Mouse (Mus musculus): Measurements from ENCODE around the gene Polr2g. TPM values are rescaled to one million over a fixed set of nuclear protein-coding genes. Genes with fewer than 3 reads are reported as not detected.

Gene Polr2g
- polyA plus RNA-seq, 1 experiment from 2014 or later: 189 TPM

GRCm38 (mm10) chr19:8756635-8757387, 41.6 kb downstream of the Polr2g start, which contains the start of gene Nxf1:
Gene Nxf1, plus strand, starts transcription at chr19:8757073.
- Histone ChIP-seq H3K27ac (ENCODE audit: low read depth, low read length) (peak within 1 kb of the TSS; percentile 82), H3K4me1 (ENCODE audit: control insufficient read depth, insufficient read depth, low read length) (peaks cover 8% of the 10 kb centered on the region; the same call in 1 of the 2 replicates), H3K27me3 (replicated peaks; ENCODE audit: control insufficient read depth, insufficient read depth, low read length) (no peaks in the 10 kb centered on the region), H3K9ac (ENCODE audit: low read length) (peak within 1 kb of the TSS; percentile 94), H3K4me3 (ENCODE audit: low read depth, low read length) (peak within 1 kb of the TSS; percentile 97), H3K36me3 (ENCODE audit: control insufficient read depth, insufficient read depth, low read length) (peaks cover 35% of the 10 kb centered on the region), H3K4me2 (ENCODE audit: low read length) (peak within 1 kb of the TSS; percentile 84), H3K9me3 (replicated peaks; ENCODE audit: control insufficient read depth, low read length) (no peaks in the 10 kb centered on the region)
- DNase-seq (ENCODE audit: low spot score) (peak; percentile 96), ATAC-seq (peak; percentile 96)
- under 1% methylated on average over 75 of the region's 75 CpGs for WGBS

- Histone ChIP-seq H3K4me1 (ENCODE audit: control insufficient read depth, insufficient read depth, low read length) (peaks cover 8% of the 10 kb centered on the region; the same call in 1 of the 2 replicates), H3K36me3 (ENCODE audit: control insufficient read depth, insufficient read depth, low read length) (peaks cover 45% of the 10 kb centered on the region), H3K27ac (ENCODE audit: low read depth, low read length) (no peak overlapping the region), H3K9ac (ENCODE audit: low read length) (no peak overlapping the region), H3K4me3 (ENCODE audit: low read depth, low read length) (no peak overlapping the region), H3K4me2 (ENCODE audit: low read length) (peak overlapping the region; percentile 84; the same call in 1 of the 2 replicates), H3K9me3 (replicated peaks; ENCODE audit: control insufficient read depth, low read length) (no peaks in the 10 kb centered on the region), H3K27me3 (replicated peaks; ENCODE audit: control insufficient read depth, insufficient read depth, low read length) (no peaks in the 10 kb centered on the region)
- ATAC-seq: no peak
- WGBS: 85% methylated on average over 3 of the region's 3 CpGs
- DNase-seq (ENCODE audit: low spot score): no peak
Observed at GRCm38 (mm10) chr19:8755652-8756051, 42.7 kb downstream of the Polr2g start.

GRCm38 (mm10) chr19:8747368-8747767, 51.0 kb downstream of the Polr2g start:
- WGBS: 74% methylated on average over 2 of the region's 2 CpGs
- H3K9ac ChIP-seq (ENCODE audit: low read length): no peak overlapping the region
- H3K4me3 ChIP-seq (ENCODE audit: low read depth, low read length): no peak overlapping the region
- H3K27ac ChIP-seq (ENCODE audit: low read depth, low read length): no peak overlapping the region
- ATAC-seq: no peak
- peaks cover 93% of the 10 kb centered on the region for H3K36me3 ChIP-seq (ENCODE audit: control insufficient read depth, insufficient read depth, low read length)
- no peaks in the 10 kb centered on the region for H3K9me3 ChIP-seq (replicated peaks; ENCODE audit: control insufficient read depth, low read length)
- DNase-seq (ENCODE audit: low spot score): no peak
- peaks cover 5% of the 10 kb centered on the region for H3K4me1 ChIP-seq (ENCODE audit: control insufficient read depth, insufficient read depth, low read length)
- H3K27me3 ChIP-seq (replicated peaks; ENCODE audit: control insufficient read depth, insufficient read depth, low read length): no peaks in the 10 kb centered on the region
- no peak overlapping the region for H3K4me2 ChIP-seq (ENCODE audit: low read length)

GRCm38 (mm10) chr19:8745382-8745781, 53.0 kb downstream of the Polr2g start:
- no peak overlapping the region for H3K9ac ChIP-seq (ENCODE audit: low read length)
- no peak overlapping the region for H3K4me3 ChIP-seq (ENCODE audit: low read depth, low read length)
- peaks cover 14% of the 10 kb centered on the region for H3K4me1 ChIP-seq (ENCODE audit: control insufficient read depth, insufficient read depth, low read length)
- ATAC-seq (no peak), DNase-seq (ENCODE audit: low spot score) (no peak)
- WGBS: 98% methylated on average over 1 of the region's 1 CpGs
- H3K9me3 ChIP-seq (replicated peaks; ENCODE audit: control insufficient read depth, low read length): no peaks in the 10 kb centered on the region
- no peak overlapping the region for H3K27ac ChIP-seq (ENCODE audit: low read depth, low read length)
- H3K27me3 ChIP-seq (replicated peaks; ENCODE audit: control insufficient read depth, insufficient read depth, low read length): no peaks in the 10 kb centered on the region
- peaks cover 79% of the 10 kb centered on the region for H3K36me3 ChIP-seq (ENCODE audit: control insufficient read depth, insufficient read depth, low read length)
- H3K4me2 ChIP-seq (ENCODE audit: low read length): no peak overlapping the region

Other genes with a start within 250 kb of the Polr2g start
- 4.8 and 6.9 TPM in 2 replicates for gene Slc22a8, start 207.3 kb downstream of the Polr2g start, polyA plus RNA-seq (2014; fragmentation: Nextera tagmentation; extraction: Ambion mirVana)
- gene Slc22a6, start 180.5 kb downstream of the Polr2g start, polyA plus RNA-seq (2014; fragmentation: Nextera tagmentation; extraction: Ambion mirVana): 4.7 and 7.4 TPM in 2 replicates
- gene Chrm1, start 134.8 kb downstream of the Polr2g start, polyA plus RNA-seq (2014; fragmentation: Nextera tagmentation; extraction: Ambion mirVana): 1.7 and 3.1 TPM in 2 replicates
- gene Slc3a2, start 75.2 kb downstream of the Polr2g start, polyA plus RNA-seq (2014; fragmentation: Nextera tagmentation; extraction: Ambion mirVana): 179 and 200 TPM in 2 replicates
- 109 and 111 TPM in 2 replicates for gene Wdr74, start 62.8 kb downstream of the Polr2g start, polyA plus RNA-seq (2014; fragmentation: Nextera tagmentation; extraction: Ambion mirVana)
- gene 1700092M07Rik, start 57.9 kb downstream of the Polr2g start, polyA plus RNA-seq (2014; fragmentation: Nextera tagmentation; extraction: Ambion mirVana): 0.77 and 1.1 TPM in 2 replicates
- gene Stx5a, start 57.2 kb downstream of the Polr2g start, polyA plus RNA-seq (2014; fragmentation: Nextera tagmentation; extraction: Ambion mirVana): 104 and 105 TPM in 2 replicates
- 162 and 178 TPM in 2 replicates for gene Nxf1, start 41.5 kb downstream of the Polr2g start, polyA plus RNA-seq (2014; fragmentation: Nextera tagmentation; extraction: Ambion mirVana)
- 273 and 345 TPM in 2 replicates for gene Tmem223, start 27.6 kb downstream of the Polr2g start, polyA plus RNA-seq (2014; fragmentation: Nextera tagmentation; extraction: Ambion mirVana)
- gene Tmem179b, start 24.1 kb downstream of the Polr2g start, polyA plus RNA-seq (2014; fragmentation: Nextera tagmentation; extraction: Ambion mirVana): 30.8 and 41.4 TPM in 2 replicates
- 18.3 and 19.7 TPM in 2 replicates for gene Taf6l, start 12.2 kb downstream of the Polr2g start, polyA plus RNA-seq (2014; fragmentation: Nextera tagmentation; extraction: Ambion mirVana)
- gene Zbtb3, start 4.0 kb upstream of the Polr2g start, polyA plus RNA-seq (2014; fragmentation: Nextera tagmentation; extraction: Ambion mirVana): 9.0 and 9.7 TPM in 2 replicates
- gene Ttc9c, start 20.8 kb upstream of the Polr2g start, polyA plus RNA-seq (2014; fragmentation: Nextera tagmentation; extraction: Ambion mirVana): 50.7 and 65.3 TPM in 2 replicates
- 7.2 and 7.4 TPM in 2 replicates for gene Hnrnpul2, start 21.4 kb upstream of the Polr2g start, polyA plus RNA-seq (2014; fragmentation: Nextera tagmentation; extraction: Ambion mirVana)
- not detected in 2 replicates for gene AC129217.1, start 31.2 kb upstream of the Polr2g start, polyA plus RNA-seq (2014; fragmentation: Nextera tagmentation; extraction: Ambion mirVana)
- 66.0 and 77.8 TPM in 2 replicates for gene Bscl2, start 38.9 kb upstream of the Polr2g start, polyA plus RNA-seq (2014; fragmentation: Nextera tagmentation; extraction: Ambion mirVana)
- 346 and 353 TPM in 2 replicates for gene Gng3, start 40.6 kb upstream of the Polr2g start, polyA plus RNA-seq (2014; fragmentation: Nextera tagmentation; extraction: Ambion mirVana)
- gene Lrrn4cl, start 52.2 kb upstream of the Polr2g start, polyA plus RNA-seq (2014; fragmentation: Nextera tagmentation; extraction: Ambion mirVana): 0.15 and 0.29 TPM in 2 replicates
- 173 and 184 TPM in 2 replicates for gene Ubxn1, start 72.9 kb upstream of the Polr2g start, polyA plus RNA-seq (2014; fragmentation: Nextera tagmentation; extraction: Ambion mirVana)
- 57.0 and 66.4 TPM in 2 replicates for gene Uqcc3, start 82.3 kb upstream of the Polr2g start, polyA plus RNA-seq (2014; fragmentation: Nextera tagmentation; extraction: Ambion mirVana)
- gene Lbhd1, start 85.2 kb upstream of the Polr2g start, polyA plus RNA-seq (2014; fragmentation: Nextera tagmentation; extraction: Ambion mirVana): 44.2 and 59.1 TPM in 2 replicates
- not detected in 2 replicates for gene Gm49403, start 85.4 kb upstream of the Polr2g start, polyA plus RNA-seq (2014; fragmentation: Nextera tagmentation; extraction: Ambion mirVana)
- gene 1810009A15Rik, start 90.3 kb upstream of the Polr2g start, polyA plus RNA-seq (2014; fragmentation: Nextera tagmentation; extraction: Ambion mirVana): 63.7 and 77.6 TPM in 2 replicates
- not detected in 2 replicates for gene Gm49416, start 90.3 kb upstream of the Polr2g start, polyA plus RNA-seq (2014; fragmentation: Nextera tagmentation; extraction: Ambion mirVana)
- gene Ints5, start 94.4 kb upstream of the Polr2g start, polyA plus RNA-seq (2014; fragmentation: Nextera tagmentation; extraction: Ambion mirVana): 25.0 and 32.1 TPM in 2 replicates
- gene Ganab, start 99.5 kb upstream of the Polr2g start, polyA plus RNA-seq (2014; fragmentation: Nextera tagmentation; extraction: Ambion mirVana): 73.3 and 78.9 TPM in 2 replicates
- 53.3 and 67.0 TPM in 2 replicates for gene B3gat3, start 121.8 kb upstream of the Polr2g start, polyA plus RNA-seq (2014; fragmentation: Nextera tagmentation; extraction: Ambion mirVana)
- gene Rom1, start 130.8 kb upstream of the Polr2g start, polyA plus RNA-seq (2014; fragmentation: Nextera tagmentation; extraction: Ambion mirVana): 0.93 and 0.99 TPM in 2 replicates
- 4.1 and 5.4 TPM in 2 replicates for gene Eml3, start 131.0 kb upstream of the Polr2g start, polyA plus RNA-seq (2014; fragmentation: Nextera tagmentation; extraction: Ambion mirVana)
- 57.1 and 57.4 TPM in 2 replicates for gene Mta2, start 143.3 kb upstream of the Polr2g start, polyA plus RNA-seq (2014; fragmentation: Nextera tagmentation; extraction: Ambion mirVana)
- 24.2 and 26.4 TPM in 2 replicates for gene Tut1, start 155.3 kb upstream of the Polr2g start, polyA plus RNA-seq (2014; fragmentation: Nextera tagmentation; extraction: Ambion mirVana)
- 356 and 360 TPM in 2 replicates for gene Eef1g, start 168.5 kb upstream of the Polr2g start, polyA plus RNA-seq (2014; fragmentation: Nextera tagmentation; extraction: Ambion mirVana)
- gene Ahnak, start 190.7 kb upstream of the Polr2g start, polyA plus RNA-seq (2014; fragmentation: Nextera tagmentation; extraction: Ambion mirVana): 2.6 and 4.5 TPM in 2 replicates

Measured in forebrain, embryonic 14.5 days (tissue).